Mouse (Mus musculus): ENCODE measurements around the gene Pi4ka. TPM values are rescaled to one million over a fixed set of nuclear protein-coding genes. Genes with fewer than 3 reads are reported as not detected.

The Pi4ka gene
- polyA plus RNA-seq, 1 experiment from 2014 or later = 70.4 TPM

DNA sequence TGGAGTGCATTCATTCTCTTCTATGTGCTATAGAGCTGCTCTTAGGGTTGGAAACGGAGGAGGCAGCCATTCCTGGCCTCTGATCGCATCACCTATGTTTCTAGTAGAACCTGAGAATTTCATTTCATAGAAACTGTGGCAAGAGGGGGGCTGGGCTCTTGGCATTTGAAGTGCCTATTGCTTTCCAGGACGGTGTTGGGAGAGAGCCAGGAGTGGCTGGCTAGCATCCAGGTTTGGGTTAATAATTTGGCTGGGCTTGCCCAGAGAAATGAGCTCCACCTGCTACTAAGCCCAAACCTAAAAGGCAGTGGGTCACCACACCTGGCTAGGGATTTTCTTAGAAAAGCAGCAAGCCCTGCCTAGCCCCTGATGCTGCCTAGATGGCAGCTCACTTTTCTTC lies 154.6 kb downstream of the Pi4ka start:
- H3K4me1 ChIP-seq (replicated peaks; ENCODE audit: control insufficient read depth, insufficient read depth, low read length) = peaks cover 31% of the 10 kb centered on the region
- ATAC-seq = peak; percentile 21

DNA sequence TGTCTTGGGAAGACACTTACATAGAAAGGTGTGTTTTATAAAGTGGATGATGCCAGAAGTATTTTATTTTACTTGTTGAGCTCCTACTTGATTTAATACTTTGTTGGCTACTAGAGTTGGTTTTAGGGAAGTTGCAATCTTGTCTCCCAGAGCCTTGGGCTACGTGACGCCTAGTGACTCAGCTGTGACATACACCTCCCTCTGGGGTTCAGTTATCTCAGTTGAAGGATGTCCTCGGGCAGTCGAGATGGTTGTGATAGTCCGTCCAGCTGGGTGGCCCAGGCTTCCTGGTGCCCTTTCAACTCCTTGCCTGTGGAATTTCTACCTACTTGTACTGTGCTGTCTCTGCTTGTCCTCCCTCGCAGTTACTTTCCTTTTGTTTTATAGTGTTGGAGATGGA lies 157.0 kb downstream of the Pi4ka start:
- no peak overlapping the region for H3K9ac ChIP-seq (replicated peaks; ENCODE audit: low read depth, low read length)
- peaks cover 29% of the 10 kb centered on the region for H3K4me1 ChIP-seq (replicated peaks; ENCODE audit: control insufficient read depth, insufficient read depth, low read length)
- no peak overlapping the region for H3K27ac ChIP-seq (ENCODE audit: low read length)
- H3K36me3 ChIP-seq (ENCODE audit: control insufficient read depth, insufficient read depth) = no peaks in the 10 kb centered on the region
- H3K27me3 ChIP-seq (replicated peaks; ENCODE audit: control insufficient read depth, insufficient read depth, low read length) = no peaks in the 10 kb centered on the region
- ATAC-seq = no peak
- no peaks in the 10 kb centered on the region for H3K9me3 ChIP-seq (ENCODE audit: control insufficient read depth, low read length)
- no peak overlapping the region for H3K4me2 ChIP-seq (ENCODE audit: low read length)
- no peak overlapping the region for H3K4me3 ChIP-seq (replicated peaks; ENCODE audit: low read length)
- 91% methylated on average over 6 of the region's 6 CpGs for WGBS

More for the DNA sequence above, 154.6 kb downstream of the Pi4ka start:
- Histone ChIP-seq H3K4me3 (replicated peaks; ENCODE audit: low read length) (no peak overlapping the region), H3K27me3 (replicated peaks; ENCODE audit: control insufficient read depth, insufficient read depth, low read length) (no peaks in the 10 kb centered on the region), H3K9ac (replicated peaks; ENCODE audit: low read depth, low read length) (no peak overlapping the region), H3K36me3 (ENCODE audit: control insufficient read depth, insufficient read depth) (no peaks in the 10 kb centered on the region), H3K9me3 (ENCODE audit: control insufficient read depth, low read length) (no peaks in the 10 kb centered on the region), H3K27ac (ENCODE audit: low read length) (no peak overlapping the region), H3K4me2 (ENCODE audit: low read length) (no peak overlapping the region)
- WGBS = 30% methylated on average over 3 of the region's 3 CpGs

DNA sequence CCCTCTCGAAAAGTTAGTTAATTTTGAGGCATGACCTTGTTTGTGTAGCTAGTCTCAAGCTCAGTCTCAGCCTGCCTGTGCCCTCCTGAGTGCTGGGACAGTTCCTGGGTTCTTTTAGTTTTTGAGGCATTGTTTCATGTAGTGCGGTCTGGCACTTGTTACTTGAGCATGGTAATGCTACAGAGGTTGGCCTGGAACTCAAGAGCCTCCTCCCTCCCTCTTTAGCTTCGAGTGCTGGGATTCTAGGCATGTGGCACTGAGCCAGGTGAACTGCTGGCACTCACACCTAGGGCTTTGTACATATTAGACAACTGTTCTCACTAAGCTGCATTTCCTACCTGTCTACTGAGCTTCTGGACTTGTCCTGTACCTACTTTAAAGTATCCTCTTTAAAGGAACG lies 158.4 kb downstream of the Pi4ka start:
- Histone ChIP-seq H3K4me1 (replicated peaks; ENCODE audit: control insufficient read depth, insufficient read depth, low read length) (peaks cover 21% of the 10 kb centered on the region), H3K9me3 (ENCODE audit: control insufficient read depth, low read length) (no peaks in the 10 kb centered on the region), H3K4me3 (replicated peaks; ENCODE audit: low read length) (no peak overlapping the region), H3K27ac (ENCODE audit: low read length) (no peak overlapping the region), H3K36me3 (ENCODE audit: control insufficient read depth, insufficient read depth) (no peaks in the 10 kb centered on the region), H3K9ac (replicated peaks; ENCODE audit: low read depth, low read length) (no peak overlapping the region), H3K4me2 (ENCODE audit: low read length) (no peak overlapping the region), H3K27me3 (replicated peaks; ENCODE audit: control insufficient read depth, insufficient read depth, low read length) (no peaks in the 10 kb centered on the region)
- no peak for ATAC-seq
- 49% methylated on average over 4 of the region's 4 CpGs for WGBS

DNA sequence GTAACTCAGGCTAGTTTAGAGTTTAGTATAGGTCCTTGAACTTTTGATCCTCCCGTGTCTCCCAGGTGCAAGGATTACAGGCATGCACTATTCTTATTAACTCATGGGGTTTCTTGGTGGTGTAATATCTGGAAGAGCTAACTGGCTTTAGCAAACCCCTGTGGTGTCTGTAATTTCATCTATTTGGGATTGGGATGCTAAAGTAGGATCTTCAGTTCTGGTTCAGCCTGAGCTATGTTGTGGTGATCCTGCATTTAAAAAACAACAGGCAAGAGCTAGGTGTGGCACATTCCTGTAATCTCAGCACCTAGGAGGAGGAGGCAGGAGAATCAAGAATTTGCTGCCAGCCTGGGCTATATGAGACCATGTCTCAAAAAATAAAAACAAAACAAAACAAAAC lies 161.1 kb downstream of the Pi4ka start:
- Histone ChIP-seq H3K9ac (replicated peaks; ENCODE audit: low read depth, low read length) (no peak overlapping the region), H3K4me3 (replicated peaks; ENCODE audit: low read length) (no peak overlapping the region), H3K9me3 (ENCODE audit: control insufficient read depth, low read length) (no peaks in the 10 kb centered on the region), H3K4me2 (ENCODE audit: low read length) (no peak overlapping the region), H3K27me3 (replicated peaks; ENCODE audit: control insufficient read depth, insufficient read depth, low read length) (no peaks in the 10 kb centered on the region), H3K27ac (ENCODE audit: low read length) (no peak overlapping the region), H3K36me3 (ENCODE audit: control insufficient read depth, insufficient read depth) (no peaks in the 10 kb centered on the region), H3K4me1 (replicated peaks; ENCODE audit: control insufficient read depth, insufficient read depth, low read length) (peaks cover 6% of the 10 kb centered on the region)
- no peak for ATAC-seq
- WGBS = 88% methylated on average over 1 of the region's 1 CpGs

DNA sequence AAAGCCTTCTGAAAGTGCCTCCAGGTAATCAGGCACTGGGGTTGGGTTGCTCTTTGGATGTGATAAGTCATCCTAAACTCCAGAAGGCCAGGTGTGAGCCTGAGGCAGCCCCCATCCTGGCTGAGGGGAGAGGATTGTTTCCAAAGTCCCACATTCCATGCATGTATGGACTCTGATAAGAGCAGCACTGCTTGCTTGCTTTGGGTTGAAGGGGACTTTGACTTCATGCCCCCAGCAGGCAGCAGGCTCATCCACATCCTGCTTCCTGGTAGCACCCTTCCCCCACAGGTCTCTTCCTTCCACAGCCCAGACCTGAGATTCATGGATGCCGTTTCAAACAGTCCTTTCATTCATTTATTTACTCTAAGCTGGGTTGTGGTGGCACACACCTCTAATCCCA lies 162.4 kb downstream of the Pi4ka start:
- Histone ChIP-seq H3K9me3 (ENCODE audit: control insufficient read depth, low read length) (no peaks in the 10 kb centered on the region), H3K4me1 (replicated peaks; ENCODE audit: control insufficient read depth, insufficient read depth, low read length) (peaks cover 12% of the 10 kb centered on the region), H3K36me3 (ENCODE audit: control insufficient read depth, insufficient read depth) (no peaks in the 10 kb centered on the region), H3K27ac (ENCODE audit: low read length) (no peak overlapping the region), H3K27me3 (replicated peaks; ENCODE audit: control insufficient read depth, insufficient read depth, low read length) (no peaks in the 10 kb centered on the region), H3K4me2 (ENCODE audit: low read length) (no peak overlapping the region), H3K9ac (replicated peaks; ENCODE audit: low read depth, low read length) (no peak overlapping the region), H3K4me3 (replicated peaks; ENCODE audit: low read length) (no peak overlapping the region)
- ATAC-seq = no peak
- WGBS = 68% methylated on average over 1 of the region's 1 CpGs

DNA sequence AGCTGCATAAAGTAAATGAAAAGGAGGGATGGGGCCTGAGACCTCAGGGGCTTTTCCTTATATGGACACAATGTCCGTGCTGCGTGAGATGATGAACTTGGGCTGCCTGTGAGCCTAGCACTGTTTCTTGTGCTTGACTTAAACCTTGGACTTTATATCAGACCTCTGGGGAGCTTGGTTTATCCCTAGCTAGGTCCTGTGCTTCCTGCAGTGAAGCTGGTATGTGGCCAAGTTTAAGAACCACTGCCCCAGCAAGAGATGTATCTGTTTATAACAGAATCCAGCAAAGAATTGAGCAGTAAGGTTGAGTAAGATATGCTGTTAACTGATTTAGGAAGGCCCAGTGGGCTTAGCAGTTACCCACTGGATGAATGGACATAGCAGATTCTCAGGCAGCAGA lies 166.7 kb downstream of the Pi4ka start:
- H3K4me1 ChIP-seq (replicated peaks; ENCODE audit: control insufficient read depth, insufficient read depth, low read length) = peaks cover 24% of the 10 kb centered on the region
- H3K27ac ChIP-seq (ENCODE audit: low read length) = no peak overlapping the region
- no peaks in the 10 kb centered on the region for H3K27me3 ChIP-seq (replicated peaks; ENCODE audit: control insufficient read depth, insufficient read depth, low read length)
- H3K9me3 ChIP-seq (ENCODE audit: control insufficient read depth, low read length) = no peaks in the 10 kb centered on the region
- H3K4me3 ChIP-seq (replicated peaks; ENCODE audit: low read length) = no peak overlapping the region
- WGBS = 89% methylated on average over 2 of the region's 2 CpGs
- no peak overlapping the region for H3K4me2 ChIP-seq (ENCODE audit: low read length)
- no peaks in the 10 kb centered on the region for H3K36me3 ChIP-seq (ENCODE audit: control insufficient read depth, insufficient read depth)
- H3K9ac ChIP-seq (replicated peaks; ENCODE audit: low read depth, low read length) = no peak overlapping the region
- no peak for ATAC-seq

DNA sequence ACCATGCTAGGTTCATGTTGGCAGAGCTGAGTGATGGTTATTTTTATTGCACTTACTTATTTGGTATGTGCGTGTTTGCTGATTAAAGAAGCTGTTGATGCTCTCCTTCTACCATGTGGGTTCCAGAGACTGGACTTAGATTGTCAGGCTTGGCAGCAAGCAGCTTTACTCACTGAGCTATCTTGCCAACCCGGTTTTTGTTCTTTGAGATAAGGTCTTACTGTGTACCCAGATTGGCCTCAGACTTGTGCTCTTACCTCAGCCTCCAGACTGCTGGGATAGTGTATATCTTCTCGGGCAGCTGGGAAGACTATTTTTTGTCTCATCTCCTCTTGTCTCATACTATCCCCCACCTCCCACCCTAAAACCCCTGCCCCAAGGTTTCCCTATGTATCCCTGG lies 168.5 kb downstream of the Pi4ka start:
- 82% methylated on average over 3 of the region's 3 CpGs for WGBS
- Histone ChIP-seq H3K27ac (ENCODE audit: low read length) (no peak overlapping the region), H3K36me3 (ENCODE audit: control insufficient read depth, insufficient read depth) (no peaks in the 10 kb centered on the region), H3K9me3 (ENCODE audit: control insufficient read depth, low read length) (no peaks in the 10 kb centered on the region), H3K4me2 (ENCODE audit: low read length) (no peak overlapping the region), H3K4me1 (replicated peaks; ENCODE audit: control insufficient read depth, insufficient read depth, low read length) (peaks cover 28% of the 10 kb centered on the region), H3K27me3 (replicated peaks; ENCODE audit: control insufficient read depth, insufficient read depth, low read length) (no peaks in the 10 kb centered on the region), H3K9ac (replicated peaks; ENCODE audit: low read depth, low read length) (no peak overlapping the region), H3K4me3 (replicated peaks; ENCODE audit: low read length) (no peak overlapping the region)
- no peak for ATAC-seq

DNA sequence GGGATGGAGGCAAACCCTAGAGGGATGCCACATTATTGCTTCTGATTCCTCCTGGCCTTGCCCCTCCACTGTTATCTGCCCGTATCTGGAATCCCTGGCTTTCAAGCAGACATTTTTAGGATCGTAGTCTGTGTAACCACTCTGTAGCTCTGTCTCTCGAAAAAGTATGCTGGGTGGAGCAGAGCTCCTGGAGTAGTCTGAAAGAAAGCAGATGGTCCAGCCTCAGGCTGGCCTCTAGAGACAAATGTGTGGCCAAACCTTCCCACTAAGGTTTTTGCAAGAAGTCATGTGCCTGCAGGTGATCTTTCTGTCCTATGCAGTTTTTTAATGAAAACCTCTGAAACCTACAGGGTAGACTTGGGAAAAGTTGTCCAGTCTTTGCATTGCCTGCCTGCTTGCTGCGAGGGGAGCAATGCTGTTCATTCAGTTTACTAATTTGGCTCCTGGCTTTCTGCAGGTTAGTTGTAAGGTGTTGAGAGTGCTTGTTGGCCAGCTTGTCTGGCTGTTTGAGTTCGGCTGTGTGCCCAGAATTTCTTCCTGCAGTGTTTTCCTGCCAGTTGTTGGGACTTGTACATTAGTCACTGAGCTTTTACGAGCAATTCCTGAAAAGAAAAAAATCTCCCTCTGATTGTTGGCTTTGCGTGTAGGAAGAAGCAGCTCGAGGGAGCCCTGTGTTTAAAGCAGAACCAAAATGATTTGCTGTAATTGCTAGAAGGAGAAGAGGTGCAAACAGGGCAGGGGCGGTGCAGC lies 171.0 kb downstream of the Pi4ka start:
- ATAC-seq = no peak
- 36% methylated on average over 9 of the region's 9 CpGs for WGBS
- Histone ChIP-seq H3K36me3 (ENCODE audit: control insufficient read depth, insufficient read depth) (no peaks in the 10 kb centered on the region), H3K9me3 (ENCODE audit: control insufficient read depth, low read length) (no peaks in the 10 kb centered on the region), H3K27me3 (replicated peaks; ENCODE audit: control insufficient read depth, insufficient read depth, low read length) (no peaks in the 10 kb centered on the region), H3K27ac (ENCODE audit: low read length) (peak overlapping the region; percentile 95), H3K9ac (replicated peaks; ENCODE audit: low read depth, low read length) (peak overlapping the region; percentile 96), H3K4me1 (replicated peaks; ENCODE audit: control insufficient read depth, insufficient read depth, low read length) (peaks cover 28% of the 10 kb centered on the region), H3K4me3 (replicated peaks; ENCODE audit: low read length) (peak overlapping the region; percentile 90), H3K4me2 (ENCODE audit: low read length) (peak overlapping the region; percentile 84)

DNA sequence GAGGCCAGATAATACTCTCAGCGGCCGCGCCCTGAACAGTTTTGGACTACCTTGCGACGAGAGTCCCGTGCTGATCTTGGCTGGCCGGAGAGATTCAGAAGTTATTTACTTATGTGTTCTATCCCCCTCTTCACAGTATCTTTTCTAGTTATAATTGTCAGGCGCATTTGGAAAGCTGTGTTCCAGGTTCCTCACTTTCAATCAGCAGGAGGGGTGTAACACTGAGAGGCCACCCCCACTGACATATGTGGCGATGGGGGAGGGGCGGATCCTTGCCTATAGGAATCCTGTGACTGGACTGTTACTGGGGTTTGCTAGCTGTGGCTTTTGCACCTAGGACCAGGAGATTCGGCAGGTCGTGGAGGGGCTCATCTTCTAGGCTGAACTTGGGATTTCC lies 171.6 kb downstream of the Pi4ka start:
- H3K9ac ChIP-seq (replicated peaks; ENCODE audit: low read depth, low read length) = peak overlapping the region; percentile 96
- ATAC-seq = no peak
- peaks cover 24% of the 10 kb centered on the region for H3K4me1 ChIP-seq (replicated peaks; ENCODE audit: control insufficient read depth, insufficient read depth, low read length)
- WGBS = 3% methylated on average over 12 of the region's 12 CpGs
- peak overlapping the region; percentile 95 for H3K27ac ChIP-seq (ENCODE audit: low read length)
- no peaks in the 10 kb centered on the region for H3K36me3 ChIP-seq (ENCODE audit: control insufficient read depth, insufficient read depth)
- no peaks in the 10 kb centered on the region for H3K9me3 ChIP-seq (ENCODE audit: control insufficient read depth, low read length)
- peak overlapping the region; percentile 90 for H3K4me3 ChIP-seq (replicated peaks; ENCODE audit: low read length)
- no peaks in the 10 kb centered on the region for H3K27me3 ChIP-seq (replicated peaks; ENCODE audit: control insufficient read depth, insufficient read depth, low read length)
- peak overlapping the region; percentile 84 for H3K4me2 ChIP-seq (ENCODE audit: low read length)

All from forebrain, embryonic 16.5 days (tissue).